Mouse (Mus musculus) stomach, postnatal 0 days (tissue): ENCODE results near the gene Mybpc2.

Experiments used
- CTCF ChIP-seq: IDR thresholded peaks from 2 replicates; pipeline ENCODE4 v1.5.1; 2016; ENCODE audit warnings: antibody characterized with exemption, low read depth, mild to moderate bottlenecking, moderate library complexity
- EP300 ChIP-seq: optimal IDR thresholded peaks from 2 replicates; pipeline ENCODE3; 2016; ENCODE audit warnings: antibody characterized with exemption

- TF ChIP-seq EP300 (no peak), CTCF (no peak)
Measured at GRCm38 (mm10) chr7:44500046-44500445, 24.4 kb downstream of the Mybpc2 start.
